Mouse (Mus musculus): ENCODE results near the gene Vps9d1.

- TF ChIP-seq EP300 (IDR thresholded peaks at IDR 0.05; ENCODE audit: low read depth): no peak
- no peak for TF ChIP-seq CTCF (IDR thresholded peaks at IDR 0.05; ENCODE audit: low read depth)
Measured at GRCm38 (mm10) chr8:123199864-123200263, 54.3 kb downstream of the Vps9d1 start.
